Mouse (Mus musculus) embryonic facial prominence, embryonic 10.5 days (tissue): ENCODE measurements around the gene Them7. TPM values are rescaled to one million over a fixed set of nuclear protein-coding genes. Genes with fewer than 3 reads are reported as not detected.

Experiments used
- DNase-seq: peaks from one replicate; pipeline ENCODE4 v3.0.0-alpha.2; 2017; ENCODE audit warnings: low spot score
- H3K27ac ChIP-seq: fragments of 300-500 bp; sonication (generic); replicated peaks from 2 replicates; pipeline ENCODE4 v1.5.1; 2016; ENCODE audit warnings: mild to moderate bottlenecking
- H3K27me3 ChIP-seq: fragments of 300-500 bp; sonication (generic); replicated peaks from 2 replicates; pipeline ENCODE4 v1.6.1; 2016; ENCODE audit warnings: low read depth, mild to moderate bottlenecking; ENCODE audit not compliant: poor library complexity, severe bottlenecking
- H3K36me3 ChIP-seq: fragments of 300-500 bp; sonication (generic); replicated peaks from 2 replicates; pipeline ENCODE4 v1.6.1; 2016; ENCODE audit warnings: mild to moderate bottlenecking, moderate library complexity
- H3K4me1 ChIP-seq: fragments of 300-500 bp; sonication (generic); 2 replicates; pipeline ENCODE4 v1.6.1; 2016
- H3K4me3 ChIP-seq: fragments of 300-500 bp; sonication (generic); 2 replicates; pipeline ENCODE4 v1.5.1; 2016; ENCODE audit warnings: mild to moderate bottlenecking, moderate library complexity
- H3K9me3 ChIP-seq: fragments of 300-500 bp; sonication (generic); 2 replicates; pipeline ENCODE4 v1.6.1; 2016; ENCODE audit warnings: mild to moderate bottlenecking
- WGBS: fragments of 180-500 bp; shearing (Covaris S2); methylation state at CpG from one replicate; pipeline ENCODE4 v1.1.7; 2016; 5-methylcytosine and 5-hydroxymethylcytosine counted together
- polyA plus RNA-seq: library from polyadenylated mRNA; unstranded; fragments of >200 nt; fragmentation: Nextera tagmentation; extraction: Ambion mirVana; gene quantifications from 2 replicates; pipeline ENCODE4 v1.2.1, GENCODE M21; 2016

Gene Them7
- polyA plus RNA-seq, 1 experiment from 2014 or later, result 0.37 TPM

DNA sequence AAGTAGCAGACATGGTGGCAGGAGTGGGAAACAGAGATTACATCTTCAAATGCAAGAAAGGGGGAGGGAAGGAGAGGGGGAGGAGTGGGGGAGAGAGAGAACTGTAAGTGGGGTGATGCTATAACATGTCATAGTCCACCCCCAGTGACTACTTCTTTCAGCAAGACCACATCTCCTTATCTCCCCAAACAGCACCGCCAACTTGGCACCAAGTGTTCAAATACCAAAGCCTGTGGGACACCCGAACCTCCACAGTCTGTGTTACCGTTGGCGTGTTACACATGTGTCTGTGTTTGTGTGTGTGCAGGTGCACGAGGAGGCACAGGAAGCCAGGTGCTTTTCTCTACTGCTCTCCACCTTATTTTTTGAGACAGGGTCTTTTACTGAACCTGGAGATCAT, 4.9 kb upstream of the Them7 start:
- Histone ChIP-seq H3K9me3 (no peaks in the 10 kb centered on the region), H3K4me1 (peaks cover 9% of the 10 kb centered on the region), H3K4me3 (no peak overlapping the region), H3K27me3 (peaks cover 6% of the 10 kb centered on the region; the same call in 1 of the 2 replicates), H3K36me3 (no peaks in the 10 kb centered on the region), H3K27ac (no peak overlapping the region)
- WGBS, result 90% methylated on average over 5 of the region's 5 CpGs
- DNase-seq, result no peak

DNA sequence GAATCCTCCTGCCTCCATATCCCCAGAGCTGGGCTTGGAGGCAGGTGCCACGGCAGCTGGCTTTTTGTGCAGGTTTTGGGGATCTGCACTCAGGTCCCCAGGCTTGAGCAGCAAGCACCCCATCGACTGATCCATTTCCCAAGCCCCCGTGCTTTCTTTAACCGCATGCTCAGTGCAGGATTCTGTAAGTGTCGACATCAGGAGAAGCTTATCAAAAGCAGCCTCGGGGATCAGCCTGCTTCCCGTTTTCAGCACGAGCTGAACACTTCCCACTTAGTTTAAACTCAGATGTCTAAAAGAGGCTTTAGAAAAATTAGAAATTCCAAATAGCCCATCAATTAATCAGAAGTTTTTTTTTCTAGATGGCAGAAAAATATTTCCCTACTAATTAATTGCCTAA, 4.5 kb upstream of the Them7 start:
- Histone ChIP-seq H3K27ac (no peak overlapping the region), H3K27me3 (peaks cover 9% of the 10 kb centered on the region), H3K9me3 (no peaks in the 10 kb centered on the region), H3K4me1 (peaks cover 14% of the 10 kb centered on the region), H3K36me3 (no peaks in the 10 kb centered on the region), H3K4me3 (no peak overlapping the region)
- 70% methylated on average over 8 of the region's 8 CpGs for WGBS
- DNase-seq, result no peak

DNA sequence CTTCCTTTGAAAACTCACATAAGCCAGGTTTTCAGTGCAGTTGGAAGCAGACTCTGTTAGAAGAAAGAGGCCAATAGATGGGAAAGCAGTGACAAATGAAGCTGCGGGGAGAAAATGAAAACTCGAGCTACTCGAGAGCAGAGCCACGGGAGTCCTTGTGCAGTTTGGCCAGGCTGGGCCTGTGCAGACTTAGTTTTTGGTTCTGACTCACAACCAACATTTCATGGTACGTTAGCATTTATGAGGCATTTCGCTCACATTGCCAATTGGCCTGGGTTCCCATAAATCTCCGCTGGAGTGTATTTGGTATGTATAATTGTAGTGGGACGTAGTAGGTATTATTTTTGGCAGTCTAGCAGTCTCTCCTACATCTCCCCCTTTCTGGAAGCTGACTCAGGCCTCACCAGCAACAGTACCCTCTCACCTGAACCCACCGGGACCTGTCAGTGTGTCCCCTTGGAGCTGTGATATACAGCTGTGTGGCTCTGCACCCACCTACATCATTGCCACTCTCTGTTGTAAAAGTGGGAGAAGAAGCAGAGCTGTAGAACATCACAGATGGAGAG, 3.3 kb upstream of the Them7 start:
- H3K4me3 ChIP-seq, result no peak overlapping the region
- DNase-seq, result no peak
- no peak overlapping the region for H3K27ac ChIP-seq
- H3K27me3 ChIP-seq, result peaks cover 17% of the 10 kb centered on the region
- no peaks in the 10 kb centered on the region for H3K9me3 ChIP-seq
- H3K4me1 ChIP-seq, result peaks cover 18% of the 10 kb centered on the region
- WGBS, result 88% methylated on average over 9 of the region's 9 CpGs
- no peaks in the 10 kb centered on the region for H3K36me3 ChIP-seq

DNA sequence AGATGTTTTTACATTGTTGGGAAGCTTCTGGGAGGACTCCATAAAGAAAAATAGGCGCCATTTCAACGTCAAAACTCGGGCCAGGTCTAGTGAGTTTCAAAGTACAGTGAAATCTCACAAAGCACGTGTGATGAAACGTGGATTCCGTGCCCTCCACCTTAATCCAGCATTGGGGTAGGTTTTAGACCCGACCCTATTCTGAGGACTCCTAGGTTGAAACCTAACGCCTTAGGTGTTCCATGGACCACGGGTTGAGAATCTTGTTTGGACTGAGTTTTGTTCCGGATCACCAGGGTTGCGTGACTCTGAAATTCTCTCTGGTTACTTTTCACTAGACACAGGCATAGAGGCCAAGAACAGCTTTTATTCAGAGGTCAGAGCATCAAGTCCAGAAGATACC, 514 bp upstream of the Them7 start:
- no peak for DNase-seq
- H3K36me3 ChIP-seq, result no peaks in the 10 kb centered on the region
- H3K9me3 ChIP-seq, result no peaks in the 10 kb centered on the region
- 87% methylated on average over 11 of the region's 11 CpGs for WGBS
- H3K27me3 ChIP-seq, result peaks cover 38% of the 10 kb centered on the region
- H3K4me3 ChIP-seq, result no peak overlapping the region
- no peak overlapping the region for H3K27ac ChIP-seq
- peaks cover 25% of the 10 kb centered on the region for H3K4me1 ChIP-seq

DNA sequence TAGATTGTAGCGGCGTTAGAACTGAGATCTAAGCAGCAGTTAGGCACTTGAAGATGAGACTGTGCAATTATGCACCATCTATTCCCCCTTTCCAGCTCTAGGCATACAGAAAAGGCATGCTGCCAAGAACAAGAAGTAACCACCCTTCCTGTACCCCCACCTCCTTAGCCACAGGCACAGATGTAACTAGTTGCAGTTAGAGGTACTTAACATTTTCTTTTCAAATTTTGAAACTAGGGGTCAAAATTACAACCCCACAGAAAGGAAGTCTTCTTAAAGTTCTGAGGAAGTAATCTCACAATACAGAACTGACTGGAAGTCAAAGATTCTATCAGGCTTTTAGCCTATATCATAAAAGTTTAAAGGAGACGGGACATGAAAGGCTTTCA, 861 bp downstream of the Them7 start:
- WGBS, result 58% methylated on average over 3 of the region's 3 CpGs
- no peaks in the 10 kb centered on the region for H3K9me3 ChIP-seq
- no peak for DNase-seq
- peak overlapping the region; percentile 66 for H3K4me3 ChIP-seq
- H3K4me1 ChIP-seq, result peaks cover 25% of the 10 kb centered on the region
- H3K27me3 ChIP-seq, result peaks cover 38% of the 10 kb centered on the region
- no peaks in the 10 kb centered on the region for H3K36me3 ChIP-seq
- H3K27ac ChIP-seq, result no peak overlapping the region

DNA sequence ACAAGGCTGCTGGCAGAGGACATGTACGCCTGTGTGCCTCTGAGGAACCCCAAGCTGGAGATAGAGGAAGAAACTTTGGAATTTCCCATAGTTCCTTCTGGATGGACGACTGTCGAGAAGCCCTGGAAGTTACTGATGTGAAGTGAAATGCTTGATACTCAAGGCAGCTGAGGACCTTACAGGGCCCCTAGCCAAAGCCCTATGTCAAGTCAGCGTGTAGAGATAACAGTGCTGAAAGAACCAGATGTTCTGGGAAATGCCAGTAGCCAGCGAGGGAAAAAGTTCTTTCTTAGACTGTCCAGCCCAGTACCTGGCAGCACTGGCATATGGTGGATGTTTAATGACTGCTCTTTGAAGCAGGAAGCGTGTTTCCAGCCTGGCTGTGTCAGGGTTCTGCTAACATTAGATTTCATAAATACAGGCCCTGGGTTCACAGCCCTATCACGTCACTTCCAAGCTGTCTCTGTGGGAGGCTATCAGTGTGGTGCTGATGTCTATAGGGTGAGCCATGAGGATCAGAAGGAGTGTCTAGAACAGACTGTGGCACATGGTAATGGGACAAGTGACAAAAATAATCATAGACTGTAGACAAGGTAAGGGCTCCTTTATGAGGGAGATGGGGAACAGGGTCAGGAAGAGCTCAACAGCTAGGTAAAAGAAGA, 2.3 kb downstream of the Them7 start:
- Histone ChIP-seq H3K4me3 (no peak overlapping the region), H3K27me3 (peaks cover 42% of the 10 kb centered on the region), H3K9me3 (no peaks in the 10 kb centered on the region), H3K4me1 (peaks cover 25% of the 10 kb centered on the region), H3K36me3 (no peaks in the 10 kb centered on the region), H3K27ac (no peak overlapping the region)
- no peak for DNase-seq
- WGBS, result 59% methylated on average over 7 of the region's 7 CpGs

DNA sequence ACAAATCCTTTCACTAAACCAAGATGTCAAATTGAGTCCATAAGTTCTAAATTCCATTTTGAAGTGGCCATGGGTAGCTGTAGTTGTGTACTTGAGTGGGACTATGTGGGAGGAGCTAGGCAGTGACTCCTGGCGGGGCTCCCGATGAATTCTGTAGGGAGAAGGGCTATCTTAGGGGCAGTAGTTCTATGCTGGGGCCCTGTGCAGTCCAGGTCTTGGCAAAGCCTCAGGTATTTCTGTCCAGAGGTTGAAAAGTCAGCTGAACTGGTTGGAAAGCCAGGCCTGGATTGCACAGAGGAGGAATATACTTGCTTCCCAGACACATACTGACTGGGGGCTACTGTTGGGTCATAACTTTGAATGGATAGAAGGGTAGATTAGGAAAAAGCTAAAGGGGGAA, 4.3 kb downstream of the Them7 start:
- no peak for DNase-seq
- 81% methylated on average over 2 of the region's 2 CpGs for WGBS
- H3K27me3 ChIP-seq, result peaks cover 49% of the 10 kb centered on the region

DNA sequence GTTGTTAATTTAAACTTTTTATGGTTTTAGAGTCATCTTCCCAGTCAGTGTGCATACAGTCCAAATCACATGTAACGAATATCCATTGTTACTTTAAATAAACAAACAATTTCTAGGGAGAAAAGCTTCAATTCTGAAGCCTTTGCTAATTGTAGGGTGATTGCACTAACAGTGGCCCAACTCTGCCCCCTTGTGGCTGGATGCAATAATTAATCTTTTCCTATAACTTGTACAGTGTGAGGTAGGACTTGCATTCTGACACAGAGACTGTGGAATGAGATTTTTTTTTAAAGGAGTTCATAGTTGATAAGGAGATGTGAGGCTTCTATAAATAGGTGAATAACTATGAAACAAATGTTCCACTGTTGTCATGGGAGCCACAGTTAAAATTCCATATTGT, 6.2 kb downstream of the Them7 start:
- peak; percentile 69 for DNase-seq
- H3K4me3 ChIP-seq, result no peak overlapping the region
- no peaks in the 10 kb centered on the region for H3K36me3 ChIP-seq
- H3K9me3 ChIP-seq, result no peaks in the 10 kb centered on the region
- H3K4me1 ChIP-seq, result peaks cover 35% of the 10 kb centered on the region
- peaks cover 36% of the 10 kb centered on the region for H3K27me3 ChIP-seq
- 1% methylated on average over 1 of the region's 1 CpGs for WGBS
- H3K27ac ChIP-seq, result no peak overlapping the region

More for the DNA sequence above, 4.3 kb downstream of the Them7 start:
- H3K4me3 ChIP-seq, result no peak overlapping the region
- H3K9me3 ChIP-seq, result no peaks in the 10 kb centered on the region
- H3K27ac ChIP-seq, result no peak overlapping the region
- H3K36me3 ChIP-seq, result no peaks in the 10 kb centered on the region
- peaks cover 33% of the 10 kb centered on the region for H3K4me1 ChIP-seq

DNA sequence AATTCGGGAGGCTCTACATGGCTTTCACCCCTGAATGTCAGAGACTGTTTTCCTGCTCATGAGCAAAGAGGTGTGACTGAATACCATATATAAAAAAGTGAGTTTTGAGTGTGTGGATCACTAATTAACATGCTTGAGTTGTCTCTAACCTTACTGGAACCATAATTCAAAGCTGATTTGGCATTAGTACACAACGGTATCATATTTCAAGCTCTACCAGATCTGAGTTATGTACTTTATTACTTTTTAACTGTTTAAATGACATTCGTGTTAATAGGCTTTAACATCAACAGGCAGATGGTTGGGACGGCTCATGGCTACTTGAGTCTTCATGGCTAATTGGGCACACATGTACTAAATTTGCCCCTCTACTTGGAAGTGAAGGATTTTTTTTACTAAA, 8.3 kb downstream of the Them7 start:
- Histone ChIP-seq H3K4me1 (peaks cover 41% of the 10 kb centered on the region), H3K27ac (no peak overlapping the region), H3K4me3 (no peak overlapping the region), H3K27me3 (peaks cover 21% of the 10 kb centered on the region), H3K9me3 (no peaks in the 10 kb centered on the region), H3K36me3 (no peaks in the 10 kb centered on the region)
- 60% methylated on average over 4 of the region's 4 CpGs for WGBS
- DNase-seq, result no peak

DNA sequence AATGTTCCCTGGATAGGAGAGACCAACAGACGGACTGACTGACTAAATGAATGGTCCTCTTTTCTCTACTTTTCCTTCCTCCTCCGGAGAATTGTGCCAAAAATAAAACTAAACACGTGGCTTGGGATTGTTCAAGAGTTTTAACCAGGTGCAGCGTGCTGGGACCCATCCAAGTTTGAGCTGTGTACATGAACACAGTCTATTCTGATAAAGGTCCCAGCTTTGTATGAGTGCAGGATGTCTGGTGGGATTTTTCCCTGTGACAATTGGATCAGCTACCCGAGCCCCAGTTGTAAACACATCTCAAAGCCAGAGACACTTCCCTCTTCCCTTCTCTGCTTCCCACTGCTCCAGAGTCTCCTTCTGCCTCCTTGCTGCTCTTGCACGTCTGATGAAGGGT, 10.2 kb downstream of the Them7 start:
- Histone ChIP-seq H3K4me1 (peaks cover 46% of the 10 kb centered on the region), H3K36me3 (no peaks in the 10 kb centered on the region), H3K27me3 (peaks cover 16% of the 10 kb centered on the region; the same call in 1 of the 2 replicates), H3K27ac (no peak overlapping the region), H3K9me3 (no peaks in the 10 kb centered on the region), H3K4me3 (no peak overlapping the region)
- no peak for DNase-seq
- 64% methylated on average over 6 of the region's 6 CpGs for WGBS

DNA sequence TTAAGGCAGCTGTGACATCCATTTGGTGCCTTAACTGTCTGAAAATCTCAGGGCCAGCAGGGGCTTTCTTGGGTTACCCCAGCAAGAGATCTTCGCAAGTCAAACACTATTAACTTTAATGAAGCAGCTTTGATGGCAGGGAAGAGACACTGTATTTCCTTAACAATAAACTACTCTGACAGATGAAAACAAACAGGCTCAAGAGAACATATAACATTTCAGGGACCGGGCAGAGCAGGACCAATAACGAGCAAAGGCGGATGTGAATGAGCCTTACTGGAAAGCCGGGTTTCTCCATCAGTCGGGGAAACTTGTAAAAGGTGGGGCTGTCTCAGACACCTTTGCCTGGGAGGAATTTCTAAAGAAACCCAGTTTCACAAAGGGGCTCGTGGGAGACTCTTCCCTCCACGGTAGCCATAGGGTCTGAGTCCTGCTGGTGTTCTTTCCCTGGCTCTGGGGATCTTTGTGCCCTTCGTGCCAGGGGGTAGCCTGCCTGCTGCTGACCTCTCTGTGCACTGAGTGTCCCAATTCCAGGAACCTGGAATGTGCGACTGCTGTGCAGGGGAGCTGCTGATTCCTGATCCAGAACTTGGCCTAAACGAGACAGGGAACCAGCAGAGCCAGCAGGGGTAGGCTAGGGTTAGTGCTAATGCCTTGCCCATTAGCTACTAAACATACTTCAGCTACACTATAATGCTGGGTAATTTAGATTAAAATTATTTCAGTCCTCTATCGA, 11.4 kb downstream of the Them7 start:
- Histone ChIP-seq H3K9me3 (no peaks in the 10 kb centered on the region), H3K4me3 (no peak overlapping the region), H3K36me3 (no peaks in the 10 kb centered on the region), H3K27me3 (peaks cover 16% of the 10 kb centered on the region; the same call in 1 of the 2 replicates), H3K27ac (no peak overlapping the region), H3K4me1 (peaks cover 46% of the 10 kb centered on the region)
- DNase-seq, result no peak
- WGBS, result 51% methylated on average over 12 of the region's 12 CpGs

DNA sequence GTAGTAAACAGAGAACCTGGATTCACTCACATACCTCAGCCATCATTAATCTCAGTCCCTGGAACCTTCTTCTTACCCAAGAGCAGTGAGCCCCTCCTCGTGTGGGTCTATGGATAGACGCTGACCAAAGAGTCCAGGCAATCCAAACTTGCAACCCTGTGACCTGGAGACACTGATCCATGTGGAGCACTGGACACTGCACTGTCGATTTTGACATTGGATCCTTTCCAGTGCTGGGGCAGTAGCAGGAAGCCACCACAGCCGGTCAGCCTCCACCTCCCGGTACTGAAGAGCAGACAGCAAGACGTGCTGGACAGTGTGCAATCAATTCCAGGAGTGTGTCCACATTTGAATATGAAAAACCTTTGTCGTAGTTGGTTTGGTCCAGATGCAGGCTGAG, 13.3 kb downstream of the Them7 start:
- Histone ChIP-seq H3K36me3 (no peaks in the 10 kb centered on the region), H3K4me3 (no peak overlapping the region), H3K9me3 (no peaks in the 10 kb centered on the region), H3K27ac (no peak overlapping the region), H3K4me1 (peaks cover 46% of the 10 kb centered on the region), H3K27me3 (0 out of 2 replicates have a peak, but pooled peaks cover 5% of the 10 kb centered on the region)
- DNase-seq, result no peak
- 64% methylated on average over 7 of the region's 7 CpGs for WGBS

DNA sequence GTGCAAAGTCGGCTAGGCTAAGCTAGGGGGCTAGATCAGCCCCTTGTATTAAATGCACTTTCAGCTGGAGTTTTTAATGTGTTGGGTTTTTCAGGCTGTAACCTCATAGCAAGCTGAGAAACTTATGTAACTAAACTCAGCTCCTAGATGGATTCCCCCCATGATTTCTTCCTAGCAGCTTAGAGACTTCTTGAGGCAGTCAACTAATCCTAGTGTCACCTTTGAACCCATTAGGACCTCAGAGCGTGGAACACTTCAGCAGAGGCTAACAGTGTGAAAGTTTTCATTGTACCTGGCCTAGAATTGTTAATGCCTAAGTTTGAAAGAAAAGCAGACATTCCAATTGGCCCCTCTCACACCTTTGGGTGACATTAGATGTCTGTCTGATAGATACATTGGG, 13.7 kb downstream of the Them7 start:
- WGBS, result 82% methylated on average over 2 of the region's 2 CpGs
- Histone ChIP-seq H3K4me3 (no peak overlapping the region), H3K36me3 (no peaks in the 10 kb centered on the region), H3K4me1 (peaks cover 46% of the 10 kb centered on the region), H3K27ac (no peak overlapping the region), H3K9me3 (no peaks in the 10 kb centered on the region), H3K27me3 (0 out of 2 replicates have a peak, but pooled peaks cover 5% of the 10 kb centered on the region)
- no peak for DNase-seq
